Mouse (Mus musculus): Measurements from ENCODE around the gene Olfr1487. TPM values are rescaled to one million over a fixed set of nuclear protein-coding genes. Genes with fewer than 3 reads are reported as not detected.

Olfr1487 gene
- not detected for total RNA-seq (2023)

GRCm38 (mm10) chr19:13617075-13617474, at the start of gene Olfr1487:
TSS of gene Olfr1487 (plus strand) at chr19:13617375.

GRCm38 (mm10) chr19:13583211-13583610, 34.0 kb upstream of the Olfr1487 start, which contains the start of gene Olfr1484:
TSS of gene Olfr1484 (plus strand) at chr19:13583511.

GRCm38 (mm10) chr19:13631321-13631720, 14.1 kb downstream of the Olfr1487 start, which contains the start of gene Olfr1489:
TSS of gene Olfr1489 (plus strand) at chr19:13631621.

GRCm38 (mm10) chr19:13650791-13651190, 33.6 kb downstream of the Olfr1487 start, which contains the start of gene Olfr1490:
TSS of gene Olfr1490 (plus strand) at chr19:13651091.

Other genes starting within 250 kb of the Olfr1487 start
- gene Olfr1469, start 209.5 kb upstream of the Olfr1487 start, total RNA-seq (2023), result not detected
- gene Olfr1471, start 174.0 kb upstream of the Olfr1487 start, total RNA-seq (2023), result not detected
- not detected for gene Olfr1472, start 161.3 kb upstream of the Olfr1487 start, total RNA-seq (2023)
- not detected for gene Olfr1474, start 147.8 kb upstream of the Olfr1487 start, total RNA-seq (2023)
- not detected for gene Olfr1475, start 137.2 kb upstream of the Olfr1487 start, total RNA-seq (2023)
- gene Olfr1477, start 116.8 kb upstream of the Olfr1487 start, total RNA-seq (2023), result not detected
- not detected for gene Olfr1480, start 89.5 kb upstream of the Olfr1487 start, total RNA-seq (2023)
- not detected for gene Olfr1484, start 33.9 kb upstream of the Olfr1487 start, total RNA-seq (2023)
- gene Olfr1489, start 14.2 kb downstream of the Olfr1487 start, total RNA-seq (2023), result not detected
- gene Olfr1490, start 33.7 kb downstream of the Olfr1487 start, total RNA-seq (2023), result not detected
- gene Olfr1491, start 79.9 kb downstream of the Olfr1487 start, total RNA-seq (2023), result not detected
- gene Olfr1493-ps1, start 105.9 kb downstream of the Olfr1487 start, total RNA-seq (2023), result not detected
- not detected for gene Olfr1494, start 122.4 kb downstream of the Olfr1487 start, total RNA-seq (2023)
- not detected for gene Olfr1495, start 147.2 kb downstream of the Olfr1487 start, total RNA-seq (2023)
- not detected for gene Olfr1496, start 160.5 kb downstream of the Olfr1487 start, total RNA-seq (2023)
- not detected for gene Olfr1497, start 180.8 kb downstream of the Olfr1487 start, total RNA-seq (2023)
- gene Olfr1499, start 202.1 kb downstream of the Olfr1487 start, total RNA-seq (2023), result not detected
- gene Olfr1500, start 213.1 kb downstream of the Olfr1487 start, total RNA-seq (2023), result not detected
- not detected for gene Olfr1501, start 233.3 kb downstream of the Olfr1487 start, total RNA-seq (2023)
- not detected for gene Olfr1502, start 244.4 kb downstream of the Olfr1487 start, total RNA-seq (2023)